Mouse (Mus musculus): ENCODE data around the gene Ush1c. TPM values are rescaled to one million over a fixed set of nuclear protein-coding genes. Genes with fewer than 3 reads are reported as not detected.

The Ush1c gene
- polyA plus RNA-seq, 1 experiment = 2.8 TPM

GRCm38 (mm10) chr7:46161615-46162014 is 76.7 kb downstream of the Ush1c start:
- H3K36me3 ChIP-seq (ENCODE audit: control insufficient read depth, insufficient read depth, low read length) = no peaks in the 10 kb centered on the region
- no peak for TF ChIP-seq POLR2A (IDR thresholded peaks at IDR 0.05; ENCODE audit: control insufficient read depth, low read depth, low read length)
- no peak for TF ChIP-seq CTCF (IDR thresholded peaks at IDR 0.05; ENCODE audit: control insufficient read depth, insufficient read depth, insufficient replicate concordance, low read depth, low read length)
- no peak overlapping the region for H3K27ac ChIP-seq (ENCODE audit: control insufficient read depth, insufficient read depth, low read depth, low read length)
- H3K4me3 ChIP-seq (ENCODE audit: control insufficient read depth, low read depth, low read length) = no peak overlapping the region
- H3K27me3 ChIP-seq (ENCODE audit: control insufficient read depth, insufficient read depth, low read length) = no peaks in the 10 kb centered on the region
- H3K4me1 ChIP-seq (ENCODE audit: control insufficient read depth, insufficient read depth, low read length) = peaks cover 4% of the 10 kb centered on the region; the same call in 1 of the 2 replicates

GRCm38 (mm10) chr7:46157746-46158145 is 80.6 kb downstream of the Ush1c start:
- Histone ChIP-seq H3K4me1 (ENCODE audit: control insufficient read depth, insufficient read depth, low read length) (peaks cover 4% of the 10 kb centered on the region; the same call in 1 of the 2 replicates), H3K27ac (ENCODE audit: control insufficient read depth, insufficient read depth, low read depth, low read length) (no peak overlapping the region), H3K36me3 (ENCODE audit: control insufficient read depth, insufficient read depth, low read length) (no peaks in the 10 kb centered on the region), H3K27me3 (ENCODE audit: control insufficient read depth, insufficient read depth, low read length) (no peaks in the 10 kb centered on the region), H3K4me3 (ENCODE audit: control insufficient read depth, low read depth, low read length) (no peak overlapping the region)
- TF ChIP-seq POLR2A (IDR thresholded peaks at IDR 0.05; ENCODE audit: control insufficient read depth, low read depth, low read length) (no peak), CTCF (IDR thresholded peaks at IDR 0.05; ENCODE audit: control insufficient read depth, insufficient read depth, insufficient replicate concordance, low read depth, low read length) (no peak)

- TF ChIP-seq POLR2A (IDR thresholded peaks at IDR 0.05; ENCODE audit: control insufficient read depth, low read depth, low read length) (no peak), CTCF (IDR thresholded peaks at IDR 0.05; ENCODE audit: control insufficient read depth, insufficient read depth, insufficient replicate concordance, low read depth, low read length) (no peak)
- Histone ChIP-seq H3K4me1 (ENCODE audit: control insufficient read depth, insufficient read depth, low read length) (peaks cover 4% of the 10 kb centered on the region; the same call in 1 of the 2 replicates), H3K27ac (ENCODE audit: control insufficient read depth, insufficient read depth, low read depth, low read length) (no peak overlapping the region), H3K27me3 (ENCODE audit: control insufficient read depth, insufficient read depth, low read length) (no peaks in the 10 kb centered on the region), H3K36me3 (ENCODE audit: control insufficient read depth, insufficient read depth, low read length) (no peaks in the 10 kb centered on the region), H3K4me3 (ENCODE audit: control insufficient read depth, low read depth, low read length) (no peak overlapping the region)
Observed at GRCm38 (mm10) chr7:46154498-46155488, 83.5 kb downstream of the Ush1c start.

DNA sequence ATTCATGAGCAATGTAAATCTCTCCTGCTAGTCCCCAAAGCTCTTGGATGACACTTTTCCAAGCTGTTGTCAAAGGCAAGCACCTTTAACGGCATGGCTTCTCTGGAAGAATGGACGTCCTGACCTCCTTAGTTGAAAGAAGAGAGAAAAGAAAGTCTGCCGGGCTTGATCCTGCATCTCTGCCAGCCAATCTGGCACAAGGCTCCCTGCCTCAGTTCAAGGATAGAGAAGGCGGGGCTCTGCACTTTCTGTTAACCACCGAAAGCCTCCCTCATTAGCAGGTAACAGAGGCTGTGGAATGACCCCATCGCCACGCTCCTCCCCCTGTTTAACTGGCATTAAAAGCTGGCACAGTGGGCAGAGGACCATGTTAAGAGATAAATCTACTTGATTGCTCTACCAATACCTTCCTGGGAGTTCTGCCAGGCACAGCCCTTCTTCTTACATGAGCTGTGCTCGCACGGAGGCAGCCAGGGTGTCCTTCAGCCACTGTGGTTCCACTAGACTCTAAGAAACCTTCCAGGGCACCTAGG is 85.4 kb downstream of the Ush1c start:
- TF ChIP-seq POLR2A (IDR thresholded peaks at IDR 0.05; ENCODE audit: control insufficient read depth, low read depth, low read length) (no peak), CTCF (IDR thresholded peaks at IDR 0.05; ENCODE audit: control insufficient read depth, insufficient read depth, insufficient replicate concordance, low read depth, low read length) (no peak)
- H3K27ac ChIP-seq (ENCODE audit: control insufficient read depth, insufficient read depth, low read depth, low read length) = no peak overlapping the region
- no peaks in the 10 kb centered on the region for H3K36me3 ChIP-seq (ENCODE audit: control insufficient read depth, insufficient read depth, low read length)
- peaks cover 4% of the 10 kb centered on the region; the same call in 1 of the 2 replicates for H3K4me1 ChIP-seq (ENCODE audit: control insufficient read depth, insufficient read depth, low read length)
- H3K27me3 ChIP-seq (ENCODE audit: control insufficient read depth, insufficient read depth, low read length) = no peaks in the 10 kb centered on the region
- no peak overlapping the region for H3K4me3 ChIP-seq (ENCODE audit: control insufficient read depth, low read depth, low read length)

DNA sequence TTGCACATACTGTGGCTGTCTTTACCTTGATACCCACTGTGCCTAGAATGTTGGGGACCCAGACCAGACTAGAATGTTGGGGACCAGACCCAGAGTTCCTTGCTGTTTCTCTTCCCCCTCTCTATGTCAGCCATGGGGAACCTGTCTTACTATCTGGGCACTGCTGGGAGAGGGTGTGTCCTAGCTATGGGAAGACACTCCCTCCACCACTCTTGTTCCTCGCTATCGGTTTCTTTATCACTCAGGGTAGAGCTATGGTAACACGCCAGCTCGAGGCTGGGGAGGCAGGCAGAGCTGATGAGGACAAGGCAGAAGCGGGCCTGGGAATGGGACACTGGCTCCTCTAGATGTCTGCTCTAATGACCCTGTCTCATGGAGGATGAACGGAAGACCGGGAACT is 90.9 kb downstream of the Ush1c start:
- no peaks in the 10 kb centered on the region for H3K27me3 ChIP-seq (ENCODE audit: control insufficient read depth, insufficient read depth, low read length)
- no peak for TF ChIP-seq POLR2A (IDR thresholded peaks at IDR 0.05; ENCODE audit: control insufficient read depth, low read depth, low read length)
- TF ChIP-seq CTCF (IDR thresholded peaks at IDR 0.05; ENCODE audit: control insufficient read depth, insufficient read depth, insufficient replicate concordance, low read depth, low read length) = no peak

DNA sequence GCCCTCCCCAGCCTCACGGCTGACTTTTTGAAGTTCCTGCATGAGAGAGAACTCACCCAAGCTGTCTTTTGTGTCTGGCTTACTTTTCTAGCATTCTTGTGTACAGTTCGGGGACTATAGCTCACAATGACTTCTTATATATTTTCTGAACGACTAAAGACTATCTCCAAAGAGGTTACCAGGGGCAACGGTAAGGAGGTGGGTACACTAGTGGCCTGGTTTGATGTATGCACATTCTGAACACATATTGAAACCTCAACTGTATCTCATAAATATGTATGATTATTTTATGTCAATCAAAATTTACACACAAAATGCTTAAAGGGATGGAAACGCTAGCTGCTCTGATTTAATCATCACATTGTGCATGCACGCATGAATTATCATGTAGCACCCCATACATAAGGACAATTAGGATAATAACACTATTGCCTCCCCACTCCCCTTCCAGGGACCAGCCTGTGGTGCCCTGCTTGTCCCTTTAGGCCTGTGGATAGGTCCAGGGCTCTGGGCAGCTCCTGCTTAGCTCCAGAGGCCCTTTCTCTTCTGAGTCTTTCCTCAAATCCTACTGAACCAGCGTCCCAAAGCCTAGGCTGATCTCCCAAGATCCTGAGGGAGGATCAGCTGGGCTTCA is 91.5 kb downstream of the Ush1c start:
- TF ChIP-seq POLR2A (IDR thresholded peaks at IDR 0.05; ENCODE audit: control insufficient read depth, low read depth, low read length) (no peak), CTCF (IDR thresholded peaks at IDR 0.05; ENCODE audit: control insufficient read depth, insufficient read depth, insufficient replicate concordance, low read depth, low read length) (no peak)
- peaks cover 5% of the 10 kb centered on the region; the same call in 1 of the 2 replicates for H3K4me1 ChIP-seq (ENCODE audit: control insufficient read depth, insufficient read depth, low read length)
- no peaks in the 10 kb centered on the region for H3K27me3 ChIP-seq (ENCODE audit: control insufficient read depth, insufficient read depth, low read length)
- H3K27ac ChIP-seq (ENCODE audit: control insufficient read depth, insufficient read depth, low read depth, low read length) = no peak overlapping the region
- H3K36me3 ChIP-seq (ENCODE audit: control insufficient read depth, insufficient read depth, low read length) = no peaks in the 10 kb centered on the region
- H3K4me3 ChIP-seq (ENCODE audit: control insufficient read depth, low read depth, low read length) = no peak overlapping the region

More for the DNA sequence above, 90.9 kb downstream of the Ush1c start:
- peaks cover 5% of the 10 kb centered on the region; the same call in 1 of the 2 replicates for H3K4me1 ChIP-seq (ENCODE audit: control insufficient read depth, insufficient read depth, low read length)
- H3K27ac ChIP-seq (ENCODE audit: control insufficient read depth, insufficient read depth, low read depth, low read length) = no peak overlapping the region
- H3K4me3 ChIP-seq (ENCODE audit: control insufficient read depth, low read depth, low read length) = no peak overlapping the region
- H3K36me3 ChIP-seq (ENCODE audit: control insufficient read depth, insufficient read depth, low read length) = no peaks in the 10 kb centered on the region

Other genes with a start within 250 kb of the Ush1c start
- gene Abcc6, start 208.2 kb downstream of the Ush1c start, polyA plus RNA-seq (2012; rRNA removed) = 0.67 and 1.0 TPM in 2 replicates
- gene Nomo1, start 204.8 kb downstream of the Ush1c start, polyA plus RNA-seq (2012; rRNA removed) = 48.7 and 49.8 TPM in 2 replicates
- 1.3 and 1.7 TPM in 2 replicates for gene Kcnj11, start 137.7 kb downstream of the Ush1c start, polyA plus RNA-seq (2012; rRNA removed)
- gene Abcc8, start 58.5 kb downstream of the Ush1c start, polyA plus RNA-seq (2012; rRNA removed) = 1.3 and 1.4 TPM in 2 replicates
- 0.71 and 0.77 TPM in 2 replicates for gene Otog, start 2.5 kb upstream of the Ush1c start, polyA plus RNA-seq (2012; rRNA removed)
- 0.09 TPM in 1 of 2 replicates, not detected in the other for gene Myod1, start 138.0 kb upstream of the Ush1c start, polyA plus RNA-seq (2012; rRNA removed)
- gene Kcnc1, start 158.0 kb upstream of the Ush1c start, polyA plus RNA-seq (2012; rRNA removed) = 14.6 and 19.1 TPM in 2 replicates

All from testis, adult 2 months (tissue).